Mouse (Mus musculus) kidney, postnatal 14 days (tissue): Measurements from ENCODE around the gene Satb1.

Source experiments
- DNase-seq: peaks from one replicate; pipeline ENCODE4 v3.0.0; 2022; ENCODE audit warnings: mixed read lengths

Gene Satb1

GRCm38 (mm10) chr17:51832900-51833577, at the start of gene Satb1:
Gene Satb1, minus strand, starts transcription at chr17:51833290.
- peak; percentile 66 for DNase-seq

DNA sequence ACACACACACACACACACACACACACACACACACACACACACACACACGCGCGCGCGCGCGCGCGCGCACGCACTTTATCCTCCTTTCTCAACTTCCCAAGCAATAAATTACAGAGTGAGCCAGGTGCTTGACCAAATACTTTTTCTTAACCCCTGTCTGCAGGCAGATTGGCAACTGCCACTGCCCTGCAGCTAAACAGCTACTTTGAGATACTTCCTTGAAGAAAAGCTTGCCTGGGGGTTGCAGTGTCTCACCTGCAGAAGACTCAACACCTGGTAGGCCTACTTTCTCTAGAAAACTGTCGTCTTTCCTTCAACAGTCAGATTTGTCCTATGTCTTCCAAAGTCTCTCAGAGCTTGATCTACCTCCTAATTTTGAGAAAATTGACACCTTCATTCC, 49.5 kb upstream of the Satb1 start:
- DNase-seq, result no peak

GRCm38 (mm10) chr17:51880895-51881622, 48.0 kb upstream of the Satb1 start:
- DNase-seq, result no peak

DNA sequence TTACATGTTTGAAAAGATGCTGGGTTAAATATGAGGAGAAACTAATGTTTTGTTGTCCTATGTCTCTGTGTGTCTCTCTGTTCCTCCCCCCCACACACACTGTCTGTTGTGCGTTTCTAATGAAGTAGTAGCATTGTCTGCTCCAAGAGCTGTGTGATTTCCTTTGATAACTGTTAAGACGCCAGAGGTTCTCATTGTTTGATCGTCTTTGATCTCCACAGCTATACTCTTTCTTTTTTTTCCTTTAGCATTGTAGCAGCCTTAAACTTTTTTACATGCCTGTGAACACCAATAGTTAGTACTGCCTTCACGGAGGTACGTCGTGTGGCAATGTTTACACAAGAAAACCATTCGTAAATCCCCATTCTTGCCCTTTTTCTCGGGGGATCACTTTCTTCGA, 47.1 kb upstream of the Satb1 start:
- no peak for DNase-seq

DNA sequence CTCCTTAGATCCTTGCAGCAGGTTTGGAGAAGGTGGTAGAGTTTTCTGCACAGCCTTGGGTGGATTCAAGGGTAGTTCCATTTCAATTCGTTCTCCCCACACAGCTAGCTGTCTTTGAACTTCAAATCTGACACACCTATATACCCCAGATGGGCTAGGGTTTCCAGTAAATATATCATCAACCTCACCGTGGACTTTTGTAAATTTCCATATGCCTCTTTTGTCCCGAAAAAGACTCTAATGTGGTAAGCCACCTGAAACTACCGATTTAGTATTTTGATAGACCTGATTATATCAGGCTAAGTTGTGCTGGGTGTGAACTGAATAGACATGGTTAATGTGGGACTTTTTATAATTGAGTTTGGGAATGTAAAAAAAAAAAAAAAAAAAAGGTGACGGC, 46.6 kb upstream of the Satb1 start:
- no peak for DNase-seq

DNA sequence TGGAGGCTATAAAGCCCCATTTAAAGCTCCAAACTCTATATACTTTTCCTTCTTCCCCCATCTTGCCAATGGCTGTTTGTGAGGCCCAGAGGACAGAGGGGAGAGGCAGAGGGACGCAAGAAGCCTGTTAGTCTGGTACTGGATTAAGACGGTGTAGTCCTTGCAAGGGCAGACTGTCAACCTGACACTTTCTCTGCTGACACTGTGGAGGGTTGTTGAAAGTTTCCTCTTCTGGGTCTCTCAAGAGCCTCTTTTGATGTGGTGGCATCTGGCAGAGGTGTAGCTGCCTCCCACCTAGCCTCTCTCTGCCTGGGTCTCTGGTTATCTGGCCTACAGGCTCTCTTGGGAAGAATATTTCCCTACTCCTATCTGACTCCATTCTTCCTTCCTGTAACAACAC, 46.1 kb upstream of the Satb1 start:
- DNase-seq, result no peak

GRCm38 (mm10) chr17:51876471-51876870, 43.4 kb upstream of the Satb1 start:
- no peak for DNase-seq

DNA sequence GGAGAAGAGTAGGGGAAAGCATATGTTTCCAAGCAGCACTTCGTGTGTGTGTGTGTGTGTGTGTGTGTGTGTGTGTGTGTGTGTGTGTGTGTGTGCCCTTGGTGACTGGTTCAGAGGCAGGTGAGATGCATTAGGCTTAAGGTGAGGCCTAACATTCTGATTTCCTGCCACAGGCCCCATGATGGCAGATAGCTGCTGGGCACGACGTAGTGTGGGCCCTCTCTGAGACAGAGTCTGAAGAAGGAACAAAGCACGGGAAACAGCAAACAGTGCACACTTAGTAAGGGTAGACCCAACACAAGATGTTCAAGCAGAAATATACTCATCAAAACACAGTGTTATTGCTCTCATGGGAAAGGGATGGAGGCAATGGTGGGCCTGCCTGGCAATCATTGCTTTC, 24.5 kb upstream of the Satb1 start:
- no peak for DNase-seq

DNA sequence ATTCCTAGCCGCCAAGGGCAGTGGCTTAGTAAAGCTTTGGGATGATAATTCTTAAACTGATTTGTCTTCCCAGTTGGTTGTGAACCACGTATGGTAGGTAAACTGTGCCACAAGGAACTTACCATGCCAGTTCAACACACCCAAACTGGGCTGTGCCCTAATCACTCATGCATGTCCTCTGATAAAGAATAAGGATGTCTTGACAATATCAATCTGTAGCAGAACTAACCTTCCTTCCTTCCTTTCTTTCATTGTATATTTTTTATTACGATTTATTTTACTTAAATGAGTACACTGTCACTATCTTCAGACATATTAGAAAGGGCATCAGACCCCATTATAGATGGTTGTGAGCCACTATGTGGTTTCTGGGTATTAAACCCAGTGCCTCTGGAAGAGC, 23.2 kb upstream of the Satb1 start:
- DNase-seq, result no peak

DNA sequence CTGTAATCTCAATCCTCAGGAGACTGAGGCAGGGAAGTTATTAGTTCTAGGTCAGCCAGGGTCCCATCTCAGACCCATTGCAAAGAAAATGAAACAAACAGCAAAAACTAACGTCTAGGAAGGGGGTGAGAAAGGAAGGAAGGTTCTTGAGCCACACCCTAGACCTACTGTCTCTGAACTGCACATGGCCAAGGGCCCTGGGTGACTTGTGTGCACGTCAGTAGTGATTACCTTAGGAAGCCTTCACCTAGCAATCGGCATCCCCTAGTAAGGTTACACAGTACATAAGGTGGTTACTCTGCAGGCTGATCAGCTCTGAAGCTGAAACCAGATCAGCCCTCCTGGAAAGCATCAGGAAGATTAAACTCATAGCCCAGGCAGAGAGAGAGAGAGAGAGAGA, 22.2 kb upstream of the Satb1 start:
- no peak for DNase-seq

DNA sequence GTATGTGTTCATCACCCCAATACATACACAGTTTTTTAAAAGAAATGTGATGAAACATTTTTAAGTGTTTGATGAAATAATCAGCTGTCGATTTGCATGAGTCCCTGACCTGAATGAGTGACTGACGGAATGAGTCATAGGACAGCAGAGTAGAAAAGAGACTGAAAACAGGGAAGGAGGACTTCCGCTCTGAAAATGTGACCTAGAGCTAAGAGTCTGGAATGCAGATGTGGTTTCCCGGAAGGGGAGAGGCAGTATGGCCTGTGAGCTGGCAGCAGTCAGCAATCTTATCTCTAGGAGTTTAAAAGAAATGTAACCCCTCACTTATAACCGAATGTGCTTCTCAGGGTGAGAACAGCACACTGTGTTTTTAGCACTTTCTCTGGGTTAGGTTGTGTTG, 20.9 kb upstream of the Satb1 start:
- no peak for DNase-seq

GRCm38 (mm10) chr17:51840596-51840995, 7.5 kb upstream of the Satb1 start:
- no peak for DNase-seq

DNA sequence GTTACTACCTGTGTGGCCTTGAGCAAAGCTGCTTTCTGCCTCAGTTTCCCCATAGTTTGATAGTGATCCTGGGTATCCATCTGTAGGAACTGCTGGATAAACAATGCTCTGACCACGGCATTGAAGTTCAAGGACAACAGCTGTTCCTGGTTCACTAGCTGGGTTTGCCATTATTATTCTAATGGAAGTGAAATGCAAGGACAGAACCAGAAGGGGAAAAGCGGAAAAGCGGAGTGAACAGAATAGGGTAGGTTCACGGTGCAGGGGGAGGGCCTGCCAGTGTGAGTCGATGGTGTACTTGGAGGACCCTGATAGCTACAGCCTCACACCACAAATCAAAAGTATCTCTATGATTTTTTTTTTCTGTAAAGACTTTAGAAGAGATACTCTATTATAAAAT, 6.4 kb upstream of the Satb1 start:
- no peak for DNase-seq

DNA sequence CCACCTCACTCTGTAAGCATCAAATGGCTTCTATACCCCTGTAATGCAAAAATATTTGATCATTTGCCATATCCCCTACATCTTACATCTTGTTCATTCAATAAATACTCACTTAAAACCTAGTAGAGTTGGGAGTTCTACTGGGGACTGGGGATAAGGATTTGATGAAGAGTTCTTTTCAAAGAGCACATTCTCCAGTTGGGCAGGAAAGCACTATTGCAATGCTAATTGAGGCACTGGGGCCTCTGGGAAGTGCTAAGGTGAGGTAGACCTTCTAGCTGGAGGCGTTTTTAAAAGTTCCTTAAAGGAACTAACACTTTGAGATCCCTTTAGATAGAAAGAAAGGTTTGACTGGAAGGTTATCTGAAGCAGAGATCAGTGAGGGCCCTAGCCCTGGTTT, 3.8 kb upstream of the Satb1 start:
- DNase-seq, result no peak

GRCm38 (mm10) chr17:51836243-51836642, 3.2 kb upstream of the Satb1 start:
- DNase-seq, result no peak

DNA sequence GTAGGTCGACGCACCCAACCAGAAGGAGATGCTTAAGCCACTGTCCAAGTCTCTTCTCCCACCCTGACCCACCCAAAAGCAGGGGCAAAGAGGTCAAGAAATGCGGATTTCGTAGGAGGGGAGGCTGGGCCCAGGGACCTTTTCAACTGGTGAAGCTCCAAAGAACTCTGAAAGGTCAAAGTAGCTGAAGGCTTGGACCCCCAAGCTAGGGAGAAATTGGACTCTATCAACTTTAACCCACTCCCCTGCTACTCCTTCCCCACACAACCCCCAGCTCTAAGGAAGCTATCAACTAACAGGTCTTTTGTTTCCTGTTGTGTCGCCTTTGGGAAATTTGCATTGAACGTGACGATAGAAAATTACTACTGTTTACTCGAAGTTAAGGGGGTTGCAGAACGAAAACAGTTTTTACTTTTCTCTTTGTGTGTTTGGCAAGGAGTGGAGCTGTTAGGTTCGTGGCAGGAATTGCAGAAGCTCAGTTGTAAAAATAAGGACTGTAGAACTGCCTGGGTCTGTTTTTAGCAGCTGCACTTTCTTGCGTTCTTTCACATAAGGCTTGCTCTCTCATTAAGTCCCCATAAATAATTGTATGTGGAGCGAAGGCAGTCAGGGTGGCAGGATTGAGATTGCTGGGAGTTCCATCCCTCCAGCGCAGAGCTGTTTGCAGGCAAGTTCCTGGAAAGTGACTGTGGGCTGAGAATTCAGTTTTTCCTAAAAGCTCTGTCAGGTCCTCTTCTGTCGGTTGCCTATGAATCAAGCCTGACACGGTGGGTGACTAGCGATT, 680 bp upstream of the Satb1 start:
- DNase-seq, result no peak

DNA sequence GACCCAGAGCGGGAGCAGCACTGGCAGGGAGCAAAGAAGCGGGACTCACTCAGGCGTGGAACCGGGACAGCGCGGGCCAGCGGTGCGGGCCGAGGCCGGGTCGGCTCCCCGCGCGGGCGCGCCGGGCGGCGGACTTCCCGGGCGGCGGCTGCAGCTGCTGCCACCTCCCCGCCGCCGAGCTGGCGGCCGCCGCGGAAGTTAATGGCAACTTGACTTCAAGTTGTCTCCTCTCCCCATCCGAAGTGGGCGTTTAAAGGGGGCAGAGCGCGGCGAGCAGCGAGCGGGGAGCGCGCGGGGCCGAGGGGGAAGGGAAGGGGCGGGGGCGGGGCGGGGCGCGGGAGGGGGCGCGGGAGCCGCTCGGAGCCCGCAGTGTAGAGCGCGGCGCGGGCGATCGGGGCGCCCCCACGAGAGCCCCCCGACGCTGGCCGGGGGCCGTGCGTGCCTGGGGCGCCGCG, 642 bp downstream of the Satb1 start:
- DNase-seq, result peak; percentile 17

DNA sequence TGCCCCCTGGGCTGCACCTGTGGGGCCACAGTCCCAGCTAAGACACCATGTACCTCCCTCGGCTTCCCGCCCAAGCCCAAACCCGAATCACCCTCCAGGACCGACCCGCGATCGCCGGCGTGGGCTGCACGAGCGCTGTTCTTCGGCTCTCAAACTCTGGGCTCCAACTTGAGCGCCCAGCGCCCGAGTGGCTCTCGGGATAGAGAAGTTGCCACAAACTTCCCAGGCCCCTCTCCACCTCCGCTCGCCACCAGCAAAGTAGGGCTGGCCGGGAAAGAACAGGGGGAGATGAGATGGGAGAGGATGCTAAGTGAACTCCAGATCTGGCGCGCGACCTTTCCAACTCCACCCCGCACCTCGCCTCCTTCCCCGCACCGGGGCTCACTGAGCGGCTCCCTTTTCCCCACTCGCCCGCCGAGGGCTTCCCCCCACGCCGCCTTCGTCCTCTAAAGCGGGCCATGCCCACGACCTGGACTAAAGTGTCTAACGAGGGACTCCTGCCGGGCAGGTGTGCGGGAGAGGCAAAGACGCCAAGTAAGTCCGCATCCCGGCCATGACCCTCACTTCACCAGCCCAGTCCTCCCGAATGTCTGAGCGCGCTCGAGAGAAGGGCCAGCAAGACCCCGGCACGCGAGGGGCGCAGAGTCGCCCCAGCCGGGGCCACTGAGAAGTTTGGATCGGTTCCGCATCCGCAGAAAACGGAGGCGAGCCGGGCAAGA, 1.2 kb downstream of the Satb1 start:
- peak; percentile 5 for DNase-seq

GRCm38 (mm10) chr17:51831121-51831701, 1.9 kb downstream of the Satb1 start:
- no peak for DNase-seq

DNA sequence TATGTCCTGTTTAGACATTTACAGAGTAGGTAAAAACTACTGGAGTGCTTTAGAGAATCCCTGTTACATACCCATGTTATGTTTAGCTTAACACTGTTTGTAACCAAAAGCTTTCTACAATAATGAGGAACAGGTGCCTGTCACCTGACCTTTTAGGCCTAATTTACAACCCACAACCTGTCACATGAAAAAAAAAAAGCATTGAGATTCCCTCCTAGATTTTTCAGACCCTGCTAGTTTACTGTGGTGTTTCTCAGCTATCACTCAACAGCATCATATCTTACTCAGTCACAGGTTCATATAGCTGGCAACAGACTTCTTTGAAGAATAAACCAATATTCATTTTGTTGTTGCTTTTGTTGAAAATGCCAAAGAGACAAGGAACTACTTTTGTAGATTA, 3.7 kb downstream of the Satb1 start:
- no peak for DNase-seq

DNA sequence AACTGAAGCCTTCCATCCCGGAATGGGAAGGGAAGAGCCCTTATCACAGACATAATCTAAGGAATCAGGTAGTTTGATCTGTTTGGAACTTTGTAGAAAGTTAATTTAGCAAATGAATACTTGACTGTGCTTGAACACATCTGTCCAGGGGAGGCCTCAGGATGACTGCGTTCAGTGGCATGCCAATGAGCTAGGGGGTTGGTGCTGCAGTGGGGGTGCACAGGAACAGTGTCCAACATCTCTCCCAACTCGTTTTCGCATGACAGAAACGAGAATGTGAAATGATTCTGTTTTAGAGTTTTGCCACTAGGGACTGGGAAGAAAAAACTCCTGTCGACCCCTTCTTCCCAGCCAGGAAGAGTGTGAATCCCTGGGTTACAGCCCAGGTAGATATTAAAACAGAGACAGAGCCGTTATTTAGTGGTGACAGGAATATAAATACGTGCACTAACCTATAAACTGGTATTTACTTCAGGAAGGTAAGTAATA, 5.1 kb downstream of the Satb1 start:
- DNase-seq, result no peak

DNA sequence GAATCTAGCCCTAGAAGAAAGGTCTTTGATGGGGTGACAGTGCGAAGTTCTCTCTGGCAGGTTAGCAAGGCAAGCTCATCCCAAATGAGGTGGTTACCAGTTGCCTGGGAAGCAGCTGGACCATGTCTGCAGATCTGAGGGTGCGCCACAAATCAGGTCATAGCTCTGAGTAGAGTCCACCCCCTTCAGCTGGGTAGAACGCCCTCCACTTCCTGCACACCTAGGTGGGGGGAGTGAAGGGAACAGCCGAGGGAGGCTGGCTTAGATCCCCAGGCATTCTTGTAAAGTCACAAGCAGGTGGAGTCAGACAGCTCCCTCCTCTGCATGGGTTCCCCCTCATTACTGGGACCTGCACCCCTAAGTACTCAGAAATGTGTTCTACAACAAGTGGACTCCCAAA, 6.6 kb downstream of the Satb1 start:
- DNase-seq, result no peak

DNA sequence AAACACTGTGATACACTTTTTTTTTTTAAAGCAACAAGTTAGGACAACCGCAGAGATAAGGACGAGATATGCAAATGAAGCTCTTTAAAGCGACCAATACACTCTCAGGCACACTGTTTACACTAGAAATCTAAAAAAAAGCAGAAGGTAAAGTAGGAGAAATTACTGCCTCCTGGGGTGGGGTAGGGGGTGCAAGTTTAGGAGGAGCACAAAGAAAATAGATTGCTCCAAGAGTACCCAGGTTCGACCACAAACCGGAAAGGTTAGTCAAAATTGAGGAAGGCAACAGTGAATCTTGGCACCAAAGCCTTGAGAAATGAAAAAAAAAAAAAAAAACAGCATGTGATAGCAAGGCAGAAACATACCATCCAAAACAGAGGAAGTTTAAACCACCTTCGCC, 18.8 kb downstream of the Satb1 start:
- no peak for DNase-seq
